Mouse (Mus musculus): Measurements from ENCODE around the gene Dock8. TPM values are rescaled to one million over a fixed set of nuclear protein-coding genes. Genes with fewer than 3 reads are reported as not detected.
A peak's percentile ranks its signal among the peaks of the same experiment; 100 is the strongest.

Dock8 gene
- polyA plus RNA-seq, 1 experiment from 2014 or later: 17.6 TPM

- no peak overlapping the region for H3K4me3 ChIP-seq (ENCODE audit: low read depth, low read length)
- no peaks in the 10 kb centered on the region for H3K4me1 ChIP-seq (replicated peaks; ENCODE audit: control insufficient read depth, insufficient read depth, low read length)
- H3K27me3 ChIP-seq (replicated peaks; ENCODE audit: control insufficient read depth, insufficient read depth, low read length): no peaks in the 10 kb centered on the region
- no peak overlapping the region for H3K27ac ChIP-seq (ENCODE audit: low read depth, low read length)
- no peaks in the 10 kb centered on the region for H3K9me3 ChIP-seq (ENCODE audit: control insufficient read depth, low read length)
- 78% methylated on average over 8 of the region's 8 CpGs for WGBS
- DNase-seq (ENCODE audit: low spot score) (no peak), ATAC-seq (replicated peaks; ENCODE audit: low FRiP score) (no peak)
- no peak overlapping the region for H3K4me2 ChIP-seq
- H3K36me3 ChIP-seq (ENCODE audit: control insufficient read depth, insufficient read depth, low read length): no peaks in the 10 kb centered on the region
- H3K9ac ChIP-seq (ENCODE audit: low read depth, low read length): no peak overlapping the region
These were observed 78.8 kb downstream of the Dock8 start for GRCm38 (mm10) chr19:25078130-25078529.

DNA sequence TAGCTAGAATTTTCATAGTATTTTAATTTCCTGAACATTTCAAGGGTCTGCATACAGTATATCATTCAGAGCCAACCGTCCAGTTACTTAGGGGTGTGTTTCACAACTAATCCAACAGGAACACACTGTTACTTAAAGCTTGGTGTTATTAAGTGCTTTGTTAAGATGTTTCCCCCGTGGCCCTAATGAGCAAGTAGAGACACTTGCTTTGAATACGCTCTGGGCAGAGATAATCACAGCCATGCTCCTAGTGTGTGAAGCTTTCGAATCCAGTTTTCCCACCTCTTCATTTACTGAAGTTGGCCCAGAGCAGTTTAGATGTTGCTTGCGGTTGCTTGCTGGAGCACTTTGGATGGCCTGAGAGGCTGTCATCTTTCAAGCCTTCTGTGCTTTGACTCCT lies 80.8 kb downstream of the Dock8 start:
- ATAC-seq (replicated peaks; ENCODE audit: low FRiP score) (no peak), DNase-seq (ENCODE audit: low spot score) (no peak)
- no peak overlapping the region for H3K27ac ChIP-seq (ENCODE audit: low read depth, low read length)
- H3K9me3 ChIP-seq (ENCODE audit: control insufficient read depth, low read length): no peaks in the 10 kb centered on the region
- H3K27me3 ChIP-seq (replicated peaks; ENCODE audit: control insufficient read depth, insufficient read depth, low read length): no peaks in the 10 kb centered on the region
- no peaks in the 10 kb centered on the region for H3K4me1 ChIP-seq (replicated peaks; ENCODE audit: control insufficient read depth, insufficient read depth, low read length)
- no peak overlapping the region for H3K4me2 ChIP-seq
- no peaks in the 10 kb centered on the region for H3K36me3 ChIP-seq (ENCODE audit: control insufficient read depth, insufficient read depth, low read length)
- no peak overlapping the region for H3K9ac ChIP-seq (ENCODE audit: low read depth, low read length)
- H3K4me3 ChIP-seq (ENCODE audit: low read depth, low read length): no peak overlapping the region
- WGBS: 90% methylated on average over 5 of the region's 5 CpGs

- Histone ChIP-seq H3K4me1 (replicated peaks; ENCODE audit: control insufficient read depth, insufficient read depth, low read length) (no peaks in the 10 kb centered on the region), H3K9ac (ENCODE audit: low read depth, low read length) (no peak overlapping the region), H3K27me3 (replicated peaks; ENCODE audit: control insufficient read depth, insufficient read depth, low read length) (no peaks in the 10 kb centered on the region), H3K36me3 (ENCODE audit: control insufficient read depth, insufficient read depth, low read length) (no peaks in the 10 kb centered on the region; the same call in 1 of the 2 replicates), H3K27ac (ENCODE audit: low read depth, low read length) (no peak overlapping the region), H3K4me2 (no peak overlapping the region), H3K4me3 (ENCODE audit: low read depth, low read length) (no peak overlapping the region), H3K9me3 (ENCODE audit: control insufficient read depth, low read length) (no peaks in the 10 kb centered on the region)
- DNase-seq (ENCODE audit: low spot score) (no peak), ATAC-seq (replicated peaks; ENCODE audit: low FRiP score) (no peak)
- 86% methylated on average over 2 of the region's 2 CpGs for WGBS
These were observed 83.5 kb downstream of the Dock8 start for GRCm38 (mm10) chr19:25082839-25083238.

DNA sequence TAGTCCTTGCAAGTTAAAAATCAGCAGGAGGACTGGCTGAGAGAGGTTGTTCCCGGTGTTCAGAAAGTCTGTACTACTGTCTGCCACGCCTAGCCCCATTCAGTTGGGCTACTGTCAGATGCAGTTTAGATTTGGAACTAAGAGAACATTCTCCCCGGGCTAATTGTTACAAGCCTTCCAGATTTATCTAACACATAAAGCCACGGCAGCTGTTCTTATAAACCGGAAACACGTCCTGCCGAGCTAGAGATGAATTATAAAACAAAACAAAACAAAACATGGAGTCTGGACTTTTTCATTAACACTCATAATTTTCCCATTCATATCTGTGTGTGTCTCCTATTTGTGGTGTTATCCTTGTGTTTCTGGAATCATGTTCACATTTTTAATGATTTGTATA lies 87.8 kb downstream of the Dock8 start:
- Histone ChIP-seq H3K4me1 (replicated peaks; ENCODE audit: control insufficient read depth, insufficient read depth, low read length) (no peaks in the 10 kb centered on the region), H3K36me3 (ENCODE audit: control insufficient read depth, insufficient read depth, low read length) (peaks cover 2% of the 10 kb centered on the region; the same call in 1 of the 2 replicates), H3K9me3 (ENCODE audit: control insufficient read depth, low read length) (no peaks in the 10 kb centered on the region), H3K4me3 (ENCODE audit: low read depth, low read length) (no peak overlapping the region), H3K27ac (ENCODE audit: low read depth, low read length) (no peak overlapping the region), H3K9ac (ENCODE audit: low read depth, low read length) (no peak overlapping the region), H3K27me3 (replicated peaks; ENCODE audit: control insufficient read depth, insufficient read depth, low read length) (no peaks in the 10 kb centered on the region), H3K4me2 (no peak overlapping the region)
- ATAC-seq (replicated peaks; ENCODE audit: low FRiP score) (no peak), DNase-seq (ENCODE audit: low spot score) (no peak)
- 77% methylated on average over 7 of the region's 7 CpGs for WGBS

DNA sequence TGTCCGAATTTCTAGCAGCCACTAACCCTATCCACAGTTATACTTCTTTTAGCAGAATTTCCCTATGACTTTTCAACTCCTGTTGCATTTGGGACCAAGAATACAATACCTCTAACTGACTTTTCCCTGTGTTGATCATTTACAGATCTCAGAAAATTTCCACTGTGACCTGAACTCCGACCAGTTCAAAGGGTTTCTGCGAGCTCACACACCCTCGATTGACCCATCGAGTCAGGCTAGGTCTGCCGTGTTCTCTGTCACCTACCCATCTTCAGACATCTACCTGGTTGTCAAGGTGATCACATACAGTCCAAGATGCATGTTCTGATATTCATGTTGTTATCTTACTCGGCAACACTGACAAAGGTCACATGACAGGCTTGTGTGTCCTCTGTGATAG lies 90.4 kb downstream of the Dock8 start:
- 82% methylated on average over 7 of the region's 7 CpGs for WGBS
- Histone ChIP-seq H3K9ac (ENCODE audit: low read depth, low read length) (no peak overlapping the region), H3K27me3 (replicated peaks; ENCODE audit: control insufficient read depth, insufficient read depth, low read length) (no peaks in the 10 kb centered on the region), H3K9me3 (ENCODE audit: control insufficient read depth, low read length) (no peaks in the 10 kb centered on the region), H3K4me3 (ENCODE audit: low read depth, low read length) (no peak overlapping the region), H3K36me3 (ENCODE audit: control insufficient read depth, insufficient read depth, low read length) (peaks cover 2% of the 10 kb centered on the region; the same call in 1 of the 2 replicates), H3K27ac (ENCODE audit: low read depth, low read length) (no peak overlapping the region), H3K4me2 (no peak overlapping the region), H3K4me1 (replicated peaks; ENCODE audit: control insufficient read depth, insufficient read depth, low read length) (no peaks in the 10 kb centered on the region)
- DNase-seq (ENCODE audit: low spot score) (no peak), ATAC-seq (replicated peaks; ENCODE audit: low FRiP score) (no peak)

DNA sequence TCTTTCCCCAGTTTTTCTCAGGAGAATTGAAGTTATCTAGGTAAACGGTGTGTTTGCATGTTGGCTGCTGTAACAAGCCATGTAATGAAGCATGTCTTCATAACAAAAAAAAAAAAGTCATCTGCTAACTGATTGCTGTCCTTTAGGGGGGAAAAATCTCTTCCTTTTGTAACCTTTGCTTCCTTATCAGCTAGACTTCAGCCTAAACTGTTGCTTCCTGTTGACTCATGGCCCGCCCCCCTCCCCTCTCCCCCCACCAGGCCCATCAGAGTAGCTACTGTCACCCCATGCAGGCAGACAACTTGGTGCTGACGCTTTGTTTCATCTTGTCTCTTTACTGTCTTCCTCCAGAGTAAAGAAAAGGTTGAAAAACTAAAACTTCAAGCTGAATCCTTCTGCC lies 95.8 kb downstream of the Dock8 start:
- Histone ChIP-seq H3K36me3 (ENCODE audit: control insufficient read depth, insufficient read depth, low read length) (no peaks in the 10 kb centered on the region), H3K27me3 (replicated peaks; ENCODE audit: control insufficient read depth, insufficient read depth, low read length) (no peaks in the 10 kb centered on the region), H3K27ac (ENCODE audit: low read depth, low read length) (peak overlapping the region; percentile 63; the same call in 1 of the 2 replicates), H3K4me1 (replicated peaks; ENCODE audit: control insufficient read depth, insufficient read depth, low read length) (peaks cover 5% of the 10 kb centered on the region), H3K4me2 (peak overlapping the region; percentile 41), H3K9me3 (ENCODE audit: control insufficient read depth, low read length) (no peaks in the 10 kb centered on the region), H3K9ac (ENCODE audit: low read depth, low read length) (no peak overlapping the region), H3K4me3 (ENCODE audit: low read depth, low read length) (no peak overlapping the region)
- no peak for DNase-seq (ENCODE audit: low spot score)
- 8% methylated on average over 3 of the region's 3 CpGs for WGBS
- ATAC-seq (replicated peaks; ENCODE audit: low FRiP score): peak; percentile 73

DNA sequence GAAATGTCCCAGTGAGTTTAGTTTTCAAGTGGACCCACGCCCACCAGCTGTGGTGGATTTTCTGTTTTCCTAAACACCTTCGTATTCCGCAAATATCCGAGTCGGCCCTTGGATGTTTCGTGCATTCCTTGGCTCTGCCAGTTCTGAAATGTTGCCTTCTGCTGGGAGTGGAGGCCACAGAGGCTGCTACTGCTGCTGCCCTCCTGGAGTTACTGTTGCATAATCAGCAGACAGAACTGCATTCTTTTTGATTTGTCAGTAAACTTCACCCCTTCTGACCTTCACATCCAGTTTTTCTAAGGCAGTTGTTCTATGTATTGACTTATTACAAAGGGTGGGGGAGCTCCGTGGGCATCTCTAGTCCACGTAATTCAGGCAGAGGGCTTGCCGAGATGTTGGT lies 97.0 kb downstream of the Dock8 start:
- Histone ChIP-seq H3K27me3 (replicated peaks; ENCODE audit: control insufficient read depth, insufficient read depth, low read length) (no peaks in the 10 kb centered on the region), H3K36me3 (ENCODE audit: control insufficient read depth, insufficient read depth, low read length) (no peaks in the 10 kb centered on the region), H3K9me3 (ENCODE audit: control insufficient read depth, low read length) (no peaks in the 10 kb centered on the region), H3K4me3 (ENCODE audit: low read depth, low read length) (no peak overlapping the region), H3K9ac (ENCODE audit: low read depth, low read length) (no peak overlapping the region), H3K4me1 (replicated peaks; ENCODE audit: control insufficient read depth, insufficient read depth, low read length) (peaks cover 5% of the 10 kb centered on the region), H3K4me2 (peak overlapping the region; percentile 41), H3K27ac (ENCODE audit: low read depth, low read length) (0 out of 2 replicates have a peak overlapping the region, but pooled peaks have one; percentile 26)
- ATAC-seq (replicated peaks; ENCODE audit: low FRiP score): no peak
- 75% methylated on average over 9 of the region's 9 CpGs for WGBS
- no peak for DNase-seq (ENCODE audit: low spot score)

DNA sequence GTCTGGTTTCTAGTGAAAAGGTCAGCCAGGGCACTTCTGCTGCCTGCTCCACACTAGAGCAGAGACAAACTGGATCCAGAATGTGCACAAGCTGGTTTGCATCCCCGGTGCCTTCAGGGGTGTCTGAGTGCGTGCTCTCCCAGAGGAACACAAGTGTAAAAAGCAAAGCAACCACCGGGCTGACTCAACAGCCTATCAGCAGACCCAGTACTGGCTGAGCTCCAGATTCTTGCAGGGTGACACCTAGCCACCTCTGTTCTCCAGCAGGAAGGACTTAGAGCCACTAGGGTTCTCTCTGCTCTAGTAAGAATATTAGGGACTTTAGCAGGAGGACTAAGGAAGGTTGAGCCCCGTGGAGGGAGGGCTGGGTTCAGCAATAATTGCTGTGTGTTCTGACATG lies 97.7 kb downstream of the Dock8 start:
- DNase-seq (ENCODE audit: low spot score): no peak
- Histone ChIP-seq H3K27ac (ENCODE audit: low read depth, low read length) (no peak overlapping the region), H3K4me1 (replicated peaks; ENCODE audit: control insufficient read depth, insufficient read depth, low read length) (peaks cover 5% of the 10 kb centered on the region), H3K27me3 (replicated peaks; ENCODE audit: control insufficient read depth, insufficient read depth, low read length) (no peaks in the 10 kb centered on the region), H3K9me3 (ENCODE audit: control insufficient read depth, low read length) (no peaks in the 10 kb centered on the region), H3K4me3 (ENCODE audit: low read depth, low read length) (no peak overlapping the region), H3K36me3 (ENCODE audit: control insufficient read depth, insufficient read depth, low read length) (0 out of 2 replicates have a peak, but pooled peaks cover under 1% of the 10 kb centered on the region), H3K9ac (ENCODE audit: low read depth, low read length) (no peak overlapping the region), H3K4me2 (no peak overlapping the region)
- WGBS: 54% methylated on average over 4 of the region's 4 CpGs
- no peak for ATAC-seq (replicated peaks; ENCODE audit: low FRiP score)

GRCm38 (mm10) chr19:25097506-25097905 lies 98.2 kb downstream of the Dock8 start:
- no peak overlapping the region for H3K9ac ChIP-seq (ENCODE audit: low read depth, low read length)
- no peak overlapping the region for H3K4me2 ChIP-seq
- H3K9me3 ChIP-seq (ENCODE audit: control insufficient read depth, low read length): no peaks in the 10 kb centered on the region
- no peak overlapping the region for H3K4me3 ChIP-seq (ENCODE audit: low read depth, low read length)
- H3K27ac ChIP-seq (ENCODE audit: low read depth, low read length): no peak overlapping the region
- H3K36me3 ChIP-seq (ENCODE audit: control insufficient read depth, insufficient read depth, low read length): 0 out of 2 replicates have a peak, but pooled peaks cover 3% of the 10 kb centered on the region
- ATAC-seq (replicated peaks; ENCODE audit: low FRiP score) (no peak), DNase-seq (ENCODE audit: low spot score) (no peak)
- peaks cover 5% of the 10 kb centered on the region for H3K4me1 ChIP-seq (replicated peaks; ENCODE audit: control insufficient read depth, insufficient read depth, low read length)
- H3K27me3 ChIP-seq (replicated peaks; ENCODE audit: control insufficient read depth, insufficient read depth, low read length): no peaks in the 10 kb centered on the region
- 66% methylated on average over 7 of the region's 7 CpGs for WGBS

Measured in liver, embryonic 11.5 days (tissue).